Mouse (Mus musculus): ENCODE results near the gene Myo16.

GRCm38 (mm10) chr8:10489738-10490419 lies 336.2 kb downstream of the Myo16 start:
- TF ChIP-seq CTCF (IDR thresholded peaks at IDR 0.05), result no peak
- TF ChIP-seq POLR2A (IDR thresholded peaks at IDR 0.05; ENCODE audit: insufficient read depth, low read depth, low read length), result no peak

All from heart, adult 2 months (tissue).